Mouse (Mus musculus): ENCODE results near the gene Hoxc11. TPM values are rescaled to one million over a fixed set of nuclear protein-coding genes. Genes with fewer than 3 reads are reported as not detected.

Gene Hoxc11
- polyA plus RNA-seq, 1 experiment: not detected

GRCm38 (mm10) chr15:102939256-102940155 is 14.7 kb upstream of the Hoxc11 start:
- no peaks in the 10 kb centered on the region for H3K36me3 ChIP-seq (ENCODE audit: control insufficient read depth, insufficient read depth, low read length)
- H3K27ac ChIP-seq (ENCODE audit: insufficient read depth, low read depth, low read length): no peak overlapping the region
- 0 out of 2 replicates have a peak, but pooled peaks cover 2% of the 10 kb centered on the region for H3K4me1 ChIP-seq (ENCODE audit: control insufficient read depth, insufficient read depth, insufficient read length, low read length)
- TF ChIP-seq POLR2A (IDR thresholded peaks at IDR 0.05; ENCODE audit: low read depth, low read length): no peak
- TF ChIP-seq CTCF (IDR thresholded peaks at IDR 0.05; ENCODE audit: extremely low read depth, insufficient read length, insufficient replicate concordance, low read depth, low read length): no peak
- no peak overlapping the region for H3K4me3 ChIP-seq (ENCODE audit: low read depth, low read length)
- peaks cover 76% of the 10 kb centered on the region for H3K27me3 ChIP-seq (ENCODE audit: control insufficient read depth, insufficient read depth, low read length)
- 7% methylated on average over 34 of the region's 34 CpGs for WGBS

- H3K4me3 ChIP-seq (ENCODE audit: low read depth, low read length): no peak overlapping the region
- H3K36me3 ChIP-seq (ENCODE audit: control insufficient read depth, insufficient read depth, low read length): no peaks in the 10 kb centered on the region
- 0 out of 2 replicates have a peak, but pooled peaks cover 2% of the 10 kb centered on the region for H3K4me1 ChIP-seq (ENCODE audit: control insufficient read depth, insufficient read depth, insufficient read length, low read length)
- H3K27ac ChIP-seq (ENCODE audit: insufficient read depth, low read depth, low read length): no peak overlapping the region
- no peak for TF ChIP-seq POLR2A (IDR thresholded peaks at IDR 0.05; ENCODE audit: low read depth, low read length)
- no peak for TF ChIP-seq CTCF (IDR thresholded peaks at IDR 0.05; ENCODE audit: extremely low read depth, insufficient read length, insufficient replicate concordance, low read depth, low read length)
- 2% methylated on average over 51 of the region's 53 CpGs for WGBS
- peaks cover 75% of the 10 kb centered on the region for H3K27me3 ChIP-seq (ENCODE audit: control insufficient read depth, insufficient read depth, low read length)
Observed at GRCm38 (mm10) chr15:102942739-102943467, 11.3 kb upstream of the Hoxc11 start.

- 13% methylated on average over 5 of the region's 5 CpGs for WGBS
- no peak overlapping the region for H3K27ac ChIP-seq (ENCODE audit: insufficient read depth, low read depth, low read length)
- H3K36me3 ChIP-seq (ENCODE audit: control insufficient read depth, insufficient read depth, low read length): no peaks in the 10 kb centered on the region
- TF ChIP-seq POLR2A (IDR thresholded peaks at IDR 0.05; ENCODE audit: low read depth, low read length) (no peak), CTCF (IDR thresholded peaks at IDR 0.05; ENCODE audit: extremely low read depth, insufficient read length, insufficient replicate concordance, low read depth, low read length) (no peak)
- 0 out of 2 replicates have a peak, but pooled peaks cover 2% of the 10 kb centered on the region for H3K4me1 ChIP-seq (ENCODE audit: control insufficient read depth, insufficient read depth, insufficient read length, low read length)
- peaks cover 75% of the 10 kb centered on the region for H3K27me3 ChIP-seq (ENCODE audit: control insufficient read depth, insufficient read depth, low read length)
- H3K4me3 ChIP-seq (ENCODE audit: low read depth, low read length): no peak overlapping the region
Observed at GRCm38 (mm10) chr15:102943468-102943813, 10.8 kb upstream of the Hoxc11 start.

GRCm38 (mm10) chr15:102945185-102946077 is 8.8 kb upstream of the Hoxc11 start:
- 0 out of 2 replicates have a peak, but pooled peaks cover 2% of the 10 kb centered on the region for H3K4me1 ChIP-seq (ENCODE audit: control insufficient read depth, insufficient read depth, insufficient read length, low read length)
- H3K27ac ChIP-seq (ENCODE audit: insufficient read depth, low read depth, low read length): no peak overlapping the region
- peaks cover 77% of the 10 kb centered on the region for H3K27me3 ChIP-seq (ENCODE audit: control insufficient read depth, insufficient read depth, low read length)
- 17% methylated on average over 22 of the region's 22 CpGs for whole genome bisulfite sequencing
- TF ChIP-seq POLR2A (IDR thresholded peaks at IDR 0.05; ENCODE audit: low read depth, low read length) (no peak), CTCF (IDR thresholded peaks at IDR 0.05; ENCODE audit: extremely low read depth, insufficient read length, insufficient replicate concordance, low read depth, low read length) (no peak)
- H3K36me3 ChIP-seq (ENCODE audit: control insufficient read depth, insufficient read depth, low read length): no peaks in the 10 kb centered on the region
- H3K4me3 ChIP-seq (ENCODE audit: low read depth, low read length): no peak overlapping the region

- 7% methylated on average over 9 of the region's 9 CpGs for WGBS
Observed at GRCm38 (mm10) chr15:102947276-102947675, 7.0 kb upstream of the Hoxc11 start.

GRCm38 (mm10) chr15:102948842-102949241 is 5.4 kb upstream of the Hoxc11 start:
- H3K36me3 ChIP-seq (ENCODE audit: control insufficient read depth, insufficient read depth, low read length): no peaks in the 10 kb centered on the region
- no peaks in the 10 kb centered on the region for H3K4me1 ChIP-seq (ENCODE audit: control insufficient read depth, insufficient read depth, insufficient read length, low read length)
- 27% methylated on average over 2 of the region's 2 CpGs for WGBS
- TF ChIP-seq POLR2A (IDR thresholded peaks at IDR 0.05; ENCODE audit: low read depth, low read length) (no peak), CTCF (IDR thresholded peaks at IDR 0.05; ENCODE audit: extremely low read depth, insufficient read length, insufficient replicate concordance, low read depth, low read length) (no peak)
- no peak overlapping the region for H3K27ac ChIP-seq (ENCODE audit: insufficient read depth, low read depth, low read length)
- H3K4me3 ChIP-seq (ENCODE audit: low read depth, low read length): no peak overlapping the region
- H3K27me3 ChIP-seq (ENCODE audit: control insufficient read depth, insufficient read depth, low read length): peaks cover 80% of the 10 kb centered on the region

More at GRCm38 (mm10) chr15:102947276-102947675, 7.0 kb upstream of the Hoxc11 start:
- Histone ChIP-seq H3K27me3 (ENCODE audit: control insufficient read depth, insufficient read depth, low read length) (peaks cover 80% of the 10 kb centered on the region), H3K4me1 (ENCODE audit: control insufficient read depth, insufficient read depth, insufficient read length, low read length) (0 out of 2 replicates have a peak, but pooled peaks cover 2% of the 10 kb centered on the region), H3K27ac (ENCODE audit: insufficient read depth, low read depth, low read length) (no peak overlapping the region), H3K4me3 (ENCODE audit: low read depth, low read length) (no peak overlapping the region), H3K36me3 (ENCODE audit: control insufficient read depth, insufficient read depth, low read length) (no peaks in the 10 kb centered on the region)
- no peak for TF ChIP-seq CTCF (IDR thresholded peaks at IDR 0.05; ENCODE audit: extremely low read depth, insufficient read length, insufficient replicate concordance, low read depth, low read length)
